Mouse (Mus musculus) MEL (cell line): ENCODE data around the gene Megf8. TPM values are rescaled to one million over a fixed set of nuclear protein-coding genes. Genes with fewer than 3 reads are reported as not detected.
A peak's percentile ranks its signal among the peaks of the same experiment; 100 is the strongest.

ENCODE experiments used
- DNase-seq: peaks from one replicate; pipeline ENCODE4 v3.0.0; 2011; ENCODE audit warnings: low read depth, low spot score
- H3K27ac ChIP-seq: 2 replicates; pipeline ENCODE4 v1.5.1; 2012; ENCODE audit warnings: low read depth, mild to moderate bottlenecking, control low read depth, low read length, moderate library complexity; ENCODE audit not compliant: control insufficient read depth
- H3K27me3 ChIP-seq, 2 experiments: fragments of 150-350 bp in 1 of 2; sonication (generic) in 1 of 2; 2 replicates each; pipeline ENCODE4 v1.6.1; 2012; ENCODE audit warnings: low read length in 2 of 2, mild to moderate bottlenecking in 2 of 2, improper control_type of control experiment in 1 of 2, moderate library complexity in 1 of 2; ENCODE audit not compliant: insufficient read depth in 2 of 2, control insufficient read depth in 1 of 2
- H3K36me3 ChIP-seq, 2 experiments: 2 replicates each; pipeline ENCODE4 v1.6.1; 2012 to 2014; ENCODE audit warnings: low read length in 2 of 2, improper control_type of control experiment in 1 of 2, inconsistent platforms in 1 of 2, mild to moderate bottlenecking in 1 of 2; ENCODE audit not compliant: insufficient read depth in 2 of 2, control insufficient read depth in 1 of 2
- H3K4me1 ChIP-seq, 2 experiments: fragments of 150-350 bp in 1 of 2; sonication (generic) in 1 of 2; 2 replicates each; pipeline ENCODE4 v1.6.1; 2012; ENCODE audit warnings: low read length in 2 of 2, improper control_type of control experiment in 1 of 2, mild to moderate bottlenecking in 1 of 2; ENCODE audit not compliant: insufficient read depth in 2 of 2, control insufficient read depth in 1 of 2
- H3K4me3 ChIP-seq, 2 experiments: fragments of 150-350 bp in 1 of 2; sonication (generic) in 1 of 2; 2 replicates each; pipeline ENCODE4 v1.5.1; 2012; ENCODE audit warnings: low read depth in 2 of 2, low read length in 2 of 2, mild to moderate bottlenecking in 2 of 2, moderate library complexity in 2 of 2, control low read depth in 1 of 2, improper control_type of control experiment in 1 of 2; ENCODE audit not compliant: control insufficient read depth in 1 of 2, insufficient read depth in 1 of 2
- H3K79me2 ChIP-seq: 2 replicates; pipeline ENCODE4 v1.6.1; 2012; ENCODE audit warnings: mild to moderate bottlenecking, low read length, moderate library complexity; ENCODE audit not compliant: control insufficient read depth, poor library complexity, insufficient read depth
- H3K9ac ChIP-seq: 2 replicates; pipeline ENCODE4 v1.6.1; 2012; ENCODE audit warnings: low read depth, mild to moderate bottlenecking, control low read depth, low read length, moderate library complexity; ENCODE audit not compliant: control insufficient read depth, poor library complexity, severe bottlenecking
- H3K9me3 ChIP-seq: fragments of 150-350 bp; sonication (generic); replicated peaks from 2 replicates; pipeline ENCODE4 v1.6.1; 2012; ENCODE audit warnings: mild to moderate bottlenecking, low read length, improper control_type of control experiment, moderate library complexity; ENCODE audit not compliant: insufficient read depth
- CHD1 ChIP-seq: IDR thresholded peaks from 2 replicates; pipeline ENCODE4 v1.6.1; 2012; ENCODE audit warnings: low read depth, mild to moderate bottlenecking, inconsistent platforms, low read length, improper control_type of control experiment
- CHD2 ChIP-seq: IDR thresholded peaks from 2 replicates; pipeline ENCODE4 v1.6.1; 2011; ENCODE audit warnings: low read length, improper control_type of control experiment
- E2F4 ChIP-seq: IDR thresholded peaks from 2 replicates; pipeline ENCODE4 v1.6.1; 2011; ENCODE audit warnings: low read depth, low read length, improper control_type of control experiment, borderline replicate concordance
- ELF1 ChIP-seq: IDR thresholded peaks from 2 replicates; pipeline ENCODE4 v1.6.1; 2014; ENCODE audit warnings: low read depth, mild to moderate bottlenecking, inconsistent platforms, low read length, improper control_type of control experiment, moderate library complexity
- EP300 ChIP-seq, 2 experiments: IDR thresholded peaks; 2 replicates each; pipeline ENCODE4 v1.6.1; 2011; ENCODE audit warnings: improper control_type of control experiment in 2 of 2, low read length in 2 of 2, low read depth in 1 of 2, mild to moderate bottlenecking in 1 of 2
- ETS1 ChIP-seq: IDR thresholded peaks from 2 replicates; pipeline ENCODE4 v1.6.1; 2012; ENCODE audit warnings: low read depth, mild to moderate bottlenecking, inconsistent platforms, low read length, improper control_type of control experiment, moderate library complexity
- GABPA ChIP-seq: IDR thresholded peaks from 2 replicates; pipeline ENCODE4 v1.6.1; 2012; ENCODE audit warnings: low read depth, mild to moderate bottlenecking, inconsistent platforms, low read length, improper control_type of control experiment, moderate library complexity
- GATA1 ChIP-seq: IDR thresholded peaks from 2 replicates; pipeline ENCODE4 v1.6.1; 2011; ENCODE audit warnings: low read depth, low read length, improper control_type of control experiment
- HCFC1 ChIP-seq: IDR thresholded peaks from 2 replicates; pipeline ENCODE4 v1.6.1; 2012; ENCODE audit warnings: low read depth, mild to moderate bottlenecking, inconsistent platforms, low read length, improper control_type of control experiment, moderate library complexity
- MAX ChIP-seq: IDR thresholded peaks from 2 replicates; pipeline ENCODE4 v1.6.1; 2011; ENCODE audit warnings: low read length, improper control_type of control experiment
- MXI1 ChIP-seq: IDR thresholded peaks from 2 replicates; pipeline ENCODE4 v1.6.1; 2011; ENCODE audit warnings: mild to moderate bottlenecking, low read depth, low read length, improper control_type of control experiment
- MYC ChIP-seq: IDR thresholded peaks from 2 replicates; pipeline ENCODE4 v1.6.1; 2011; ENCODE audit warnings: low read depth, mild to moderate bottlenecking, low read length, improper control_type of control experiment, moderate library complexity
- NRF1 ChIP-seq: IDR thresholded peaks from 2 replicates; pipeline ENCODE4 v1.6.1; 2014; ENCODE audit warnings: low read depth, mild to moderate bottlenecking, inconsistent platforms, low read length, improper control_type of control experiment, moderate library complexity; ENCODE audit not compliant: poor library complexity, insufficient read depth, severe bottlenecking
- POLR2AphosphoS2 ChIP-seq: IDR thresholded peaks from 2 replicates; pipeline ENCODE4 v1.6.1; 2011; ENCODE audit warnings: low read length, improper control_type of control experiment
- POLR2AphosphoS5 ChIP-seq: IDR thresholded peaks from 2 replicates; pipeline ENCODE4 v1.6.1; 2012; ENCODE audit warnings: low read depth, borderline replicate concordance, mild to moderate bottlenecking, inconsistent platforms, low read length, moderate library complexity, mixed read lengths
- RAD21 ChIP-seq: IDR thresholded peaks from 2 replicates; pipeline ENCODE4 v1.6.1; 2011; ENCODE audit warnings: mild to moderate bottlenecking, low read depth, low read length, improper control_type of control experiment
- RCOR1 ChIP-seq: IDR thresholded peaks from 2 replicates; pipeline ENCODE4 v1.6.1; 2012; ENCODE audit warnings: low read depth, mild to moderate bottlenecking, inconsistent platforms, low read length, improper control_type of control experiment
- SIN3A ChIP-seq: IDR thresholded peaks from 2 replicates; pipeline ENCODE4 v1.6.1; 2012; ENCODE audit warnings: low read length, improper control_type of control experiment, inconsistent platforms
- SMC3 ChIP-seq: IDR thresholded peaks from 2 replicates; pipeline ENCODE4 v1.6.1; 2011; ENCODE audit warnings: low read depth, low read length, improper control_type of control experiment
- TAL1 ChIP-seq: IDR thresholded peaks from 2 replicates; pipeline ENCODE4 v1.6.1; 2012; ENCODE audit warnings: mild to moderate bottlenecking, inconsistent platforms, low read length, moderate library complexity, mixed read lengths
- TBP ChIP-seq: IDR thresholded peaks from 2 replicates; pipeline ENCODE4 v1.8.0; 2011; ENCODE audit warnings: low read depth, low read length, improper control_type of control experiment
- UBTF ChIP-seq: IDR thresholded peaks from 2 replicates; pipeline ENCODE4 v1.6.1; 2012; ENCODE audit warnings: low read depth, mild to moderate bottlenecking, inconsistent platforms, low read length, improper control_type of control experiment, moderate library complexity, borderline replicate concordance; ENCODE audit not compliant: insufficient read depth
- USF1 ChIP-seq: IDR thresholded peaks from 2 replicates; pipeline ENCODE4 v1.6.1; 2014; ENCODE audit warnings: low read depth, mild to moderate bottlenecking, inconsistent platforms, low read length, improper control_type of control experiment, moderate library complexity
- USF2 ChIP-seq, 2 experiments: IDR thresholded peaks; 2 replicates each; pipeline ENCODE4 v1.6.1; 2011 to 2012; ENCODE audit warnings: improper control_type of control experiment in 2 of 2, low read length in 2 of 2, borderline replicate concordance in 1 of 2, inconsistent platforms in 1 of 2, low read depth in 1 of 2, mild to moderate bottlenecking in 1 of 2; ENCODE audit not compliant: insufficient read depth in 1 of 2
- ZC3H11A ChIP-seq: IDR thresholded peaks from 2 replicates; pipeline ENCODE4 v1.6.1; 2012; ENCODE audit warnings: low read depth, mild to moderate bottlenecking, inconsistent platforms, low read length, improper control_type of control experiment
- polyA plus RNA-seq, 2 experiments: library from polyadenylated mRNA; stranded (reverse) in 1 of 2; unstranded in 1 of 2; fragments of >175 nt in 1 of 2; fragments of >200 nt in 1 of 2; gene quantifications; 2 replicates each; pipeline versions ENCODE4 v1.2.1 to v1.2.4; 2012; ENCODE audit warnings: low replicate concordance in 2 of 2, low read depth in 1 of 2; ENCODE audit not compliant: insufficient read length in 2 of 2, insufficient read depth in 1 of 2, missing spikeins in 1 of 2
- total RNA-seq: library from RNA; depleted of rRNA; stranded (reverse); fragments of 300-350 nt; gene quantifications from 2 replicates; pipeline ENCODE4 v1.2.3, GENCODE M21; 2012

Megf8 gene
- total and polyA plus RNA-seq, 3 experiments: 12.7 to 22.0 TPM; not detected in 1

DNA sequence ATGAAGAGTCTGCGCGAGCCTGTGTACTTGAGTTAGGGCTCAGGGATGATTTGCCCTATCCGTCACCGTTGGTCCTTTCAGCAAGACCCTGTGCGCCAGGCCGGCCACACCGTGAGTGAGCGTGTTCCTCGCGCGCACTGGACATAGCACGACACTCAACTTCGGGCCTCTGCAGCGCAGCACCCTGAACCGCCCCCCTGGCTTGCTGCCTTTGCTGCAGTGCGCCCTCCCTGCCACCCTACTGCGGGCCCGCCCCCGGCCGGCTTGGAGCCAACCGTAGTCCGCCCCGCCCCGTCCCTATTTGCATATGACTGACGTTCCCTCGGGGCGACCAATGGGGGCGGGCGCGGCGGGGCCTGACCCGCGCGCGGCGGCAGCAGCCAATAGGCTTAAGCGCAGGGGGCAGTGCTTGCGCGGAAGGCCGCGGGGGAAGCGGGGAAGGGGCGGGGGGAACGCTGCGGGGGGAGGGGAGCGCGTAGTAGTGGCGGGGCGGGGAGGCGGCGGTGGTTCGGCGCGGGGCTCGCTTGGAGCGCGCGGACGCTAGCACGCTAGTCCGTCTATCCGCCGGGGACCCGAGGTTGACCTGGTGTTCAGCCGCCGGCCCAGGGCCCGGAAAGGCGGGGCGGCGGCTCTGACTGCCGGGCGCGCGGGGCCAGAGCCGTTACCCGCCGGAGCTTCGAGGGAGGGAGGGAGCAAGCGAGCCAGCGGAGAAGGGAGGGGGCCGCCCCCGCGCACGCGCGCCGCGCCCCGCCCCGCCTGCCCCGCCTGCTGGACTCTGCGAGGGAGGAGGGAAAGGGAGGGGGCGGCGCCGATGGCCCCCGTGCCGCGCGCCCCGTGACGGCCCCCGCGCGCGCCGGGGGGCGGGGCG is 35.0 kb upstream of the Megf8 start (continued):
- TF ChIP-seq NRF1 (peak; percentile 78), CHD2 (no peak), UBTF (no peak), SMC3 (0 out of 2 replicates have a peak, but pooled peaks have one; percentile 1)

DNA sequence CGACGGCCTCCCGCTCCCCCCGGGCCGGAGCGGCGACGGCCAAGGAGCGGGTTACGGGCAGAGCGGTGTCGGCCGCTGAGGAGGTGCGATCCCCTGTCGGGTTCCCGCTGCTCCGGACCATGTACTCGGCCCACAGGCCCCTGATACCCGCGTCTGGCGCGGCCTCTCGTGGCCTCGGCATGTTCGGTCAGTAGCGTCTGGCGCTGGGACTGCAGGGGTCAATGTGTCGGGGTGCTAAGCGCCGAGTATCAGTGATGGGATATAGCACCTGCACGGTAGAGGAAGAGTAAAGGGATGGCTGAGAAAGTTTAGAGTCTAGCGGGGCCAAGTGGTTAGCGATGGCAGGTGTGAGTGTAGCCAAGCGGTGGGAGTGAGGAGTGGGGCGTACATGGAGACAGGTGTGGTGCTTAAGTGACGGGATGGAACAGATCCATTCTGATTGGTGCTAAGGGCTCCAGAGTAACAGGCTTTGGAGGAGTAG is 34.2 kb upstream of the Megf8 start:
- Histone ChIP-seq H3K9me3 (no peaks in the 10 kb centered on the region), H3K4me3 (peak overlapping the region; percentile 85 to 91), H3K79me2 (peaks cover 35% of the 10 kb centered on the region), H3K4me1 (peaks cover 12 to 28% of the 10 kb centered on the region in 2 experiments), H3K27me3 (no peaks in the 10 kb centered on the region), H3K9ac (peak overlapping the region; percentile 80), H3K27ac (peak overlapping the region; percentile 86), H3K36me3 (peaks cover 14 to 24% of the 10 kb centered on the region in 2 experiments)
- TF ChIP-seq NRF1 (no peak), TBP (0 out of 2 replicates have a peak, but pooled peaks have one; percentile 38), POLR2AphosphoS5 (0 out of 2 replicates have a peak, but pooled peaks have one; percentile 60)
- peak; percentile 76 for DNase-seq

DNA sequence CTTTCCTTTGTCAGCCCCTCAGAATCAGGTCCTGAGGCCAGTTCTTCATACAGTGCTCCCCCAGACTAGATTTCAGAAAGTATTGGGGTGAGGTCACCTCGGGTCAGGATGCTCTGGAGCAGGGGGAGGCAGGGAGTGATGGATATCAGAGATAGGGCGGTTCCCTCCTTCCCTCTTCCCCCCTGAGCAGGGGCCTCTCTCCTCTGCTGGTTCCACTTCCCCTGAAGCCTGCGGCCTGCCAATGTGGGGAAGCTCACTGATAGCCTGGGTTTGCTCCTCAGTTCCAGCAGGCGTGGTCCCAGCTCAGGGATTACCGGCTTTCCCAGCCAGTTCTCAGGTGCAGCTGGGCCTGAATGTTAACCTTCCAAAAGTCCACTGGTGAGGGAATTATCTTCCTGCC is 33.3 kb upstream of the Megf8 start:
- peak overlapping the region; percentile 80 for H3K9ac ChIP-seq
- peak; percentile 87 for DNase-seq
- H3K27me3 ChIP-seq: no peaks in the 10 kb centered on the region
- peaks cover 32% of the 10 kb centered on the region for H3K79me2 ChIP-seq
- H3K27ac ChIP-seq: peak overlapping the region; percentile 86
- H3K4me3 ChIP-seq: peak overlapping the region; percentile 85 to 91
- peaks cover 21 to 22% of the 10 kb centered on the region in 2 experiments for H3K36me3 ChIP-seq
- H3K4me1 ChIP-seq: peaks cover 9 to 26% of the 10 kb centered on the region in 2 experiments
- H3K9me3 ChIP-seq: no peaks in the 10 kb centered on the region
- TF ChIP-seq UBTF (peak; percentile 90), ZC3H11A (no peak), RAD21 (no peak), MYC (peak; percentile 63; the same call in 1 of the 2 replicates), GABPA (no peak), GATA1 (peak; percentile 77), POLR2AphosphoS2 (peak; percentile 81), SMC3 (0 out of 2 replicates have a peak, but pooled peaks have one; percentile 16), CHD1 (no peak), ELF1 (0 out of 2 replicates have a peak, but pooled peaks have one; percentile 49), MXI1 (peak; percentile 88), E2F4 (no peak), USF2 (IDR thresholded peaks at IDR 0.05; ENCODE audit: borderline replicate concordance in 1 of 2, insufficient read depth in 1 of 2, low read depth in 1 of 2, low read length in 2 of 2) (no peak), HCFC1 (peak; percentile 62), SIN3A (peak; percentile 89), EP300 (IDR thresholded peaks at IDR 0.05; ENCODE audit: low read depth in 1 of 2, low read length in 2 of 2) (peak; percentile 65 to 85), TBP (peak; percentile 79), MAX (peak; percentile 41; the same call in 1 of the 2 replicates), RCOR1 (peak; percentile 79), TAL1 (peak; percentile 22; the same call in 1 of the 2 replicates), USF1 (no peak; the same call in 1 of the 2 replicates), ETS1 (peak; percentile 73)
